Mouse (Mus musculus): ENCODE data around the gene Disp1. TPM values are rescaled to one million over a fixed set of nuclear protein-coding genes. Genes with fewer than 3 reads are reported as not detected.

The Disp1 gene
- total and polyA plus RNA-seq, 3 experiments = 7.3 to 10.6 (median 8.4) TPM

DNA sequence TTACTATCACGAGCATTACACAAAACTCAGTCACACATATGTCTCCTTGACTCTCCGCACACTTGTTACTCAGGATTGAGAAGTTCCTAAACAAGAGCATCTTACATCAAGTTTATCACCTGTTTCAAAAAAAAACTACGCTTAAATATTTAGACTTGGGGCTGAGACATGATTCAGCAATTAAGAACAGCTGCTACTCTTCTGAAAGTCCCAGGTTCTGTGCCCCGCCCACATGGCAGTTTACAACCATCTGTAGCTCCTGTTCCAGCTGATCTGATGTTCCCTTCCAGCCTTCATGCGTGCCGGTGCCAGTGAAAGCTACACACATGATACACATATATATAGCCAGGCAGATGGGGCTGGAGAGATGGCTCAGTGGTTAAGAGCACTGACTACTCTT, 7.5 kb downstream of the Disp1 start:
- DNase-seq = no peak
- H3K4me3 ChIP-seq = no peak overlapping the region
- intact Hi-C loops (cut with DNase I) = loop anchor here (10.0 kb wide), 1 partner anchor 69 kb away; no protein-coding TSS in a partner anchor
- 0 out of 2 replicates have a peak, but pooled peaks cover 1% of the 10 kb centered on the region for H3K79me2 ChIP-seq (replicated peaks; ENCODE audit: control insufficient read depth, insufficient read depth, low read length)
- 94% methylated on average over 6 of the region's 6 CpGs for WGBS
- H3K27ac ChIP-seq = no peak overlapping the region
- peaks cover 2% of the 10 kb centered on the region for H3K4me1 ChIP-seq (ENCODE audit: control insufficient read depth, insufficient read depth, low read length)
- no peak overlapping the region for H3K9ac ChIP-seq (ENCODE audit: low read depth, low read length)
- H3K27me3 ChIP-seq (ENCODE audit: control insufficient read depth, insufficient read depth, low read length) = no peaks in the 10 kb centered on the region
- TF ChIP-seq CTCF (IDR thresholded peaks at IDR 0.05) = no peak
- no peak for TF ChIP-seq EP300 (IDR thresholded peaks at IDR 0.05; ENCODE audit: insufficient read depth, low read depth, low read length)
- TF ChIP-seq POLR2A (IDR thresholded peaks at IDR 0.05; ENCODE audit: insufficient read depth, low read depth, low read length) = no peak
- H3K36me3 ChIP-seq (ENCODE audit: control insufficient read depth, insufficient read depth, low read length) = no peaks in the 10 kb centered on the region; the same call in 1 of the 2 replicates

DNA sequence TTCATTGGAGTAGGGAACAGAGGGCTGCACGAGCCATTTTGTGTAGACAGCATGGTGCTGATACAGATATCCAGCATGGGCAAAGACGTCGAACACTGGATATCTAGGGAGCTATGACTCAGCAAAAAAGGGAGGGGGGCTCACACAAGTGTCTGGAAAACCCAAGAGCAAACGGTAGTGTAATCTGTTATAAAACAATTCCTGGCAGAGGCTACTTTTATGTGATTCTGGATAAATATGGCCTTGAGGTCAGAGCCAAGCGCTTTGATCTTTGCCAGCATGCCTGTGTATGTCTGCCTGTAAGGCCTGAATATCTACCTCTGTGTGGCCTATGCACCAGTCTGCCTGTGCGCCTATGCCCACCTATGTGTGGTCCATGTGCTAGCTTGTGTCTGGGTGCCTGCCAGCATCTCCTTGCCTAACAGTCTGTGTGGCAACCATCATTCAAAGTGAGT, 8.5 kb downstream of the Disp1 start:
- intact Hi-C loops (cut with DNase I) = loop anchor here (10.0 kb wide), 1 partner anchor 68 kb away; no protein-coding TSS in a partner anchor

DNA sequence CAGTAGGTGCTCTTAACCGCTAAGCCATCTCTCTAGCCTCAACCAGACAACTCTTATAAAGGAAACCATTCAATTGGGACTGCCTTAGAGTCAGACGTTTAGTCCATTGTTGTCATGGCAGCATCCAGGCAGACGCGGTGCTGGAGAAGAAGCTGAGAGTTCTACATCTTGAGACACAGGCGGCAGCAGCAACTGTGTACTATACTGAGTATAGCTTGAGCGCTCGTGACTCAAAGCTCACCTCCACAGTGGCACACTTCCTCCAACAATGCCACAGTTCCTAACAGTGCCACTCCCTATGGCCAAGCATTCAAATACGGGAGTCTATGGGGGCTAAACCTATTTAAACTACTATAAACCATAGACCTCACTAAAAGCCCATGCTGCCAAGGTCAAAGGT, 11.2 kb downstream of the Disp1 start:
- H3K9ac ChIP-seq (ENCODE audit: low read depth, low read length) = no peak overlapping the region
- no peak overlapping the region for H3K27ac ChIP-seq
- DNase-seq = no peak
- H3K4me3 ChIP-seq = no peak overlapping the region
- no peaks in the 10 kb centered on the region; the same call in 1 of the 2 replicates for H3K36me3 ChIP-seq (ENCODE audit: control insufficient read depth, insufficient read depth, low read length)
- intact Hi-C loops (cut with DNase I) = loop anchor here (10.0 kb wide), 1 partner anchor 65 kb away; no protein-coding TSS in a partner anchor
- no peak for TF ChIP-seq EP300 (IDR thresholded peaks at IDR 0.05; ENCODE audit: insufficient read depth, low read depth, low read length)
- TF ChIP-seq CTCF (IDR thresholded peaks at IDR 0.05) = no peak
- no peak for TF ChIP-seq POLR2A (IDR thresholded peaks at IDR 0.05; ENCODE audit: insufficient read depth, low read depth, low read length)
- peaks cover 1% of the 10 kb centered on the region; the same call in 1 of the 2 replicates for H3K79me2 ChIP-seq (replicated peaks; ENCODE audit: control insufficient read depth, insufficient read depth, low read length)
- H3K27me3 ChIP-seq (ENCODE audit: control insufficient read depth, insufficient read depth, low read length) = no peaks in the 10 kb centered on the region
- H3K4me1 ChIP-seq (ENCODE audit: control insufficient read depth, insufficient read depth, low read length) = peaks cover 2% of the 10 kb centered on the region
- WGBS = 89% methylated on average over 8 of the region's 8 CpGs

More for the DNA sequence above, 8.5 kb downstream of the Disp1 start:
- no peak for TF ChIP-seq CTCF (IDR thresholded peaks at IDR 0.05)
- TF ChIP-seq POLR2A (IDR thresholded peaks at IDR 0.05; ENCODE audit: insufficient read depth, low read depth, low read length) = no peak
- TF ChIP-seq EP300 (IDR thresholded peaks at IDR 0.05; ENCODE audit: insufficient read depth, low read depth, low read length) = no peak
- no peak for DNase-seq
- Histone ChIP-seq H3K4me3 (no peak overlapping the region), H3K36me3 (ENCODE audit: control insufficient read depth, insufficient read depth, low read length) (no peaks in the 10 kb centered on the region; the same call in 1 of the 2 replicates), H3K79me2 (replicated peaks; ENCODE audit: control insufficient read depth, insufficient read depth, low read length) (0 out of 2 replicates have a peak, but pooled peaks cover 1% of the 10 kb centered on the region), H3K4me1 (ENCODE audit: control insufficient read depth, insufficient read depth, low read length) (peaks cover 2% of the 10 kb centered on the region), H3K9ac (ENCODE audit: low read depth, low read length) (no peak overlapping the region), H3K27me3 (ENCODE audit: control insufficient read depth, insufficient read depth, low read length) (no peaks in the 10 kb centered on the region), H3K27ac (no peak overlapping the region)
- 60% methylated on average over 6 of the region's 6 CpGs for WGBS

DNA sequence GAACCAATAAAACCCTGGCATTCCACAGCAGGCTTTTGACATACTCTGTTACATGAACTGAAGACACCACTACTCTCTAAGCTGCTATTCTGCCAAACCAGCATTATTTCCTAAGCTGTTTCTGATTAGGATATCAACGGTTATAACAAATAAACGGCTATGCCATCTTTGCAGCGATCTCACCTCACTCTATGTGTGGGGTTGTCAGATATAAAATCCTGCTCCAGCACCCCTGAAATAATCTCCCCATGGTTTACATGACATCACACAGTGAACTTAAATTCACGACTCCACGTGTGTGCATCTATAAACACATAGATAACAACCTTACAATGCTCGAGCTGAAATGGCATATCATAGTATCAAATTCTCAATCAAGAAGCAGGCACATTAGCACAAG, 13.7 kb downstream of the Disp1 start:
- H3K27ac ChIP-seq = no peak overlapping the region
- H3K4me1 ChIP-seq (ENCODE audit: control insufficient read depth, insufficient read depth, low read length) = no peaks in the 10 kb centered on the region; the same call in 1 of the 2 replicates
- H3K9ac ChIP-seq (ENCODE audit: low read depth, low read length) = no peak overlapping the region
- no peaks in the 10 kb centered on the region; the same call in 1 of the 2 replicates for H3K36me3 ChIP-seq (ENCODE audit: control insufficient read depth, insufficient read depth, low read length)
- DNase-seq = no peak
- intact Hi-C loops (cut with DNase I) = no loop called here
- H3K27me3 ChIP-seq (ENCODE audit: control insufficient read depth, insufficient read depth, low read length) = no peaks in the 10 kb centered on the region
- no peak overlapping the region for H3K4me3 ChIP-seq
- H3K79me2 ChIP-seq (replicated peaks; ENCODE audit: control insufficient read depth, insufficient read depth, low read length) = peaks cover 1% of the 10 kb centered on the region; the same call in 1 of the 2 replicates
- 88% methylated on average over 6 of the region's 6 CpGs for WGBS
- TF ChIP-seq POLR2A (IDR thresholded peaks at IDR 0.05; ENCODE audit: insufficient read depth, low read depth, low read length) = no peak
- TF ChIP-seq CTCF (IDR thresholded peaks at IDR 0.05) = no peak
- TF ChIP-seq EP300 (IDR thresholded peaks at IDR 0.05; ENCODE audit: insufficient read depth, low read depth, low read length) = no peak

DNA sequence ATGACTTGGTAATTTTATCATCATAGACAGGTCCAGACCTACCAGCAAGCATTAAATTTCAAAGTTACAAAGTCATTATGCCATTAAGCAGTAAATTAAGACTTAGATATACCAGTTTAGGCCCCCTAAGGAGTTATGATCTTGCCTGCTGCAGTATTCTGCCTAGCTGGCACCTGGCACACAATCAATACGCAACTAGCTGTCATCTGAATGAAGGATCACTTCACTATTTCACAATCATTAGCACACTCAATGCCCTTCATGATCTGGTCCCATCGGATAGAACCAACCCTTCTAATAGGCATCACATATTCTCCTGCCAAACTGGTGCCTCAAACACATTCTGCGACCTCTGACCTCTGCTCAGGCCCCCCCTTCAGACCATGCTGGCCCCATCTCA, 14.2 kb downstream of the Disp1 start:
- no peak for DNase-seq
- intact Hi-C loops (cut with DNase I) = no loop called here
- 96% methylated on average over 3 of the region's 3 CpGs for WGBS

DNA sequence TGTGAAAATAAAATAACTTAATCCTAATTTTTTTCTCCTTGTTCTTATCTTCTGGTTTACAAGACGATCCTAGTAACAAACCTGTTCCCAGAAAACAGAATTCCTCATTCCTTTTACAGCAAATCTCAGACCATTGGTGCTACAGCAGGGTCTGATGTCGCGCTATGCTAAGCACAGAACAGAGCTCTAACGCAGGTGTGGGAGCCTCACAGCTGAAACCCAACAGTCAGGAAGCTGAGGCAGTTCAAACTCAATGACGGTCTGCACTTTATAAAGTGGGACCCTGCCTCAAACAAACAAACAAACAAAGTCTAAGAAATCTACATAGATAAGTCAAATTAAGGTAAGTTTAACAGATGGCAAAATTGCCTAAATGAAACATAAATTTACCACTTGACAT, 20.4 kb downstream of the Disp1 start:
- intact Hi-C loops (cut with DNase I) = no loop called here
- 91% methylated on average over 5 of the region's 5 CpGs for WGBS
- no peak for TF ChIP-seq CTCF (IDR thresholded peaks at IDR 0.05)
- TF ChIP-seq EP300 (IDR thresholded peaks at IDR 0.05; ENCODE audit: insufficient read depth, low read depth, low read length) = no peak
- TF ChIP-seq POLR2A (IDR thresholded peaks at IDR 0.05; ENCODE audit: insufficient read depth, low read depth, low read length) = no peak

More for the DNA sequence above, 14.2 kb downstream of the Disp1 start:
- Histone ChIP-seq H3K27me3 (ENCODE audit: control insufficient read depth, insufficient read depth, low read length) (no peaks in the 10 kb centered on the region), H3K9ac (ENCODE audit: low read depth, low read length) (no peak overlapping the region), H3K4me1 (ENCODE audit: control insufficient read depth, insufficient read depth, low read length) (no peaks in the 10 kb centered on the region; the same call in 1 of the 2 replicates), H3K79me2 (replicated peaks; ENCODE audit: control insufficient read depth, insufficient read depth, low read length) (peaks cover 1% of the 10 kb centered on the region; the same call in 1 of the 2 replicates), H3K27ac (no peak overlapping the region), H3K4me3 (no peak overlapping the region), H3K36me3 (ENCODE audit: control insufficient read depth, insufficient read depth, low read length) (no peaks in the 10 kb centered on the region; the same call in 1 of the 2 replicates)
- no peak for TF ChIP-seq CTCF (IDR thresholded peaks at IDR 0.05)
- TF ChIP-seq POLR2A (IDR thresholded peaks at IDR 0.05; ENCODE audit: insufficient read depth, low read depth, low read length) = no peak
- no peak for TF ChIP-seq EP300 (IDR thresholded peaks at IDR 0.05; ENCODE audit: insufficient read depth, low read depth, low read length)

More for the DNA sequence above, 20.4 kb downstream of the Disp1 start:
- no peak overlapping the region for H3K4me3 ChIP-seq
- H3K9ac ChIP-seq (ENCODE audit: low read depth, low read length) = no peak overlapping the region
- no peak for DNase-seq
- no peaks in the 10 kb centered on the region for H3K27me3 ChIP-seq (ENCODE audit: control insufficient read depth, insufficient read depth, low read length)
- H3K79me2 ChIP-seq (replicated peaks; ENCODE audit: control insufficient read depth, insufficient read depth, low read length) = no peaks in the 10 kb centered on the region; the same call in 1 of the 2 replicates
- H3K4me1 ChIP-seq (ENCODE audit: control insufficient read depth, insufficient read depth, low read length) = no peaks in the 10 kb centered on the region
- no peak overlapping the region for H3K27ac ChIP-seq
- H3K36me3 ChIP-seq (ENCODE audit: control insufficient read depth, insufficient read depth, low read length) = no peaks in the 10 kb centered on the region

Measured in heart, adult 2 months (tissue).